Mouse (Mus musculus) liver, embryonic 14.5 days (tissue): ENCODE measurements around the gene Pqbp1.

Experiments used
- CTCF ChIP-seq: IDR thresholded peaks from 2 replicates; pipeline ENCODE4 v1.5.1; 2016; ENCODE audit warnings: antibody characterized with exemption, low read depth, control low read depth
- EP300 ChIP-seq: IDR thresholded peaks from 2 replicates; pipeline ENCODE4 v1.6.1; 2016; ENCODE audit warnings: antibody characterized with exemption, low read depth

GRCm38 (mm10) chrX:7926266-7926665 lies 27.2 kb upstream of the Pqbp1 start:
- TF ChIP-seq CTCF (no peak), EP300 (no peak)
